Mouse (Mus musculus): ENCODE data around the gene Copb2.

Copb2 gene

DNA sequence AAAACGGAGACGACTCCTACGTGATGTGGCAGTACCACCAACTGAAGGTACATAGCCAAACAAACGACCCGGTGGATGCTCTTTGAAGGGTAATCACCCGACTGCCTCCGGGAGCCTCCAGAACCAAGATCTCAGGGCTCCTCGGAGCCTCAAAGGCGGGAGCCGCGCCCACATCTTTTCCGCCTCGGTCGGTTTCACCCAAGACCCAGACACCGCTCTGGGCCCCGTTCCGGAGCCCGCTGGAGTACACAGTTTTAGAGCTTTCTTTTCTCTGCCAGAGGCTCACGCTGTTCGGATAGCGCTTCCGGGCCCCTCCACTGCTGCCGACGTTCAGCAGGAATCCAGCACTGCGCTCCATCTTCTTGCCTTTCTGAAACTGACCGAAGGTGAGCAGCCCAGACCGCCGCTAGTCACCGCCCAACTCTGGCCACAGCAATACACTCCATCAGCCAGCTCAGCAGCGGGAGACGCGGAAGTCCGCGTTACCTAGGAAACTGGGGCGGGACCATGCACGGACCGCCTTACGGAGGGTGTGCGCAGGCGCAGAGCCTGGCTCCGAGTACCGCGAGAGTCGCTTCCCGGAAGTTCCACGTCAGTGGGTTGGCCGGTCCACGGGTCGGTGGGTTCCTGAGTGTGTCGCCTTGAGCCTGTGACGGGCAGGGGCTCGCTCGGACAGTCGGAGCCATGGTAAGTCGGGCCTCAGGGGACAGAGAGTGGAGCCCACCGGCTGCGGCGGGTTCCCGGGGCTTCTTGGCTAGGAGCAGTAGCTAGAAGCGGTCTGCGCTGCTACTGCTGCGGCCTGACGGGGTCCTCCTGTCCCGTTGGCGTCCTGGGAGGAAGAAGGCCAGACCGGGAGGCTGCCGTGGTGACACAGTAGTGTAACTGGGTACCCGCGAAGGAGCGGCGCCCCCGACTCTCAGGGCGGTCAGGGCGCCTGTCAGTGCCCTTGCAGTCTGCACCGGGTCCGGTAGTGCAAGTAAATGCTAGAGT, at the start of gene Copb2:
Copb2 (plus strand) TSS at position 585 of the 990 bp plus-strand sequence.
- DNase-seq (ENCODE audit: low read depth) = peak; percentile 98

- DNase-seq (ENCODE audit: low read depth) = no peak
These were observed 39.6 kb upstream of the Copb2 start for GRCm38 (mm10) chr9:98523872-98524271.

GRCm38 (mm10) chr9:98524786-98525542, 38.6 kb upstream of the Copb2 start:
- DNase-seq (ENCODE audit: low read depth) = no peak

GRCm38 (mm10) chr9:98525543-98525924, 38.0 kb upstream of the Copb2 start:
- no peak for DNase-seq (ENCODE audit: low read depth)

DNA sequence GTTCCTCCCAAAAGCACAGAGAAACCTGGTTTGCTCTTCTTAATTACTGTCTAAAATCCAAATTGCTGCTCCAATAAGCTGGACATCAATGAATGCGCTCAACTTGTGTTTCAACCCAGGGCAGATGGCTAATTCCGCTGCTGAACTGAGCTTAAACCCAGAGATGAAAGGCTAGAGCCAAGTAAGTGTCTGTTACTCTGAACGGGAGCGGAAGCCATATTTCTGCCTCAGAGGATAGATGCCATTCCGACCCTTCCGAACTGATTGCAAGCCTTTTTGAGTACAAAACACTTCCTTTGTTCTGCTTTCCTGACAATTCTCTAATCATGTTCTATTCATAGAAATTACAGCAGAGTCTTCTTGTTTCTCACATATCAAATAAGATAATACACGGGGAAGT, 36.3 kb upstream of the Copb2 start:
- no peak for DNase-seq (ENCODE audit: low read depth)

- no peak for DNase-seq (ENCODE audit: low read depth)
These were observed 33.7 kb upstream of the Copb2 start for GRCm38 (mm10) chr9:98529776-98530175.

GRCm38 (mm10) chr9:98530999-98531398, 32.5 kb upstream of the Copb2 start:
- no peak for DNase-seq (ENCODE audit: low read depth)

GRCm38 (mm10) chr9:98534675-98535280, 28.7 kb upstream of the Copb2 start:
- peak; percentile 57 for DNase-seq (ENCODE audit: low read depth)

DNA sequence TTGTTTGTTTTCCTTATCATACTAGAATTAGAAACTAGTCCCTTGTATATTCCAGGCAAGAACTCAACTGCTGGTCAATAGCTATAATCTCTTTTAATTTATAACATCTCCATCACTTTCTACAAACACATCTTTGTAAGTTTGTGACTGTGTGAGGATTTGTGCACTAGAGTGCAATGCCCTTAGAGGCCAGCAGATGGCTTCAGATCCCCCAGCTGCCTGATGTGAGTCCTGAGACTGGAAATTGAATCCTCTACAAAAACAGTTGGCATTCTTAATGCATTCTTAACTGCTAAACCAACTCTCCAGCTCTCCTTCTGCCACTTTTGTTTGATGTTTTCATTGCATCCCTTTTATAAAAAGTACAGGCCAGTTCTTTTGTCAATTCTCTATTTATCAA, 27.8 kb upstream of the Copb2 start:
- DNase-seq (ENCODE audit: low read depth) = peak; percentile 38

- DNase-seq (ENCODE audit: low read depth) = peak; percentile 20
These were observed 25.4 kb upstream of the Copb2 start for GRCm38 (mm10) chr9:98538017-98538712.

GRCm38 (mm10) chr9:98538713-98539360, 24.7 kb upstream of the Copb2 start:
- DNase-seq (ENCODE audit: low read depth) = peak; percentile 85

DNA sequence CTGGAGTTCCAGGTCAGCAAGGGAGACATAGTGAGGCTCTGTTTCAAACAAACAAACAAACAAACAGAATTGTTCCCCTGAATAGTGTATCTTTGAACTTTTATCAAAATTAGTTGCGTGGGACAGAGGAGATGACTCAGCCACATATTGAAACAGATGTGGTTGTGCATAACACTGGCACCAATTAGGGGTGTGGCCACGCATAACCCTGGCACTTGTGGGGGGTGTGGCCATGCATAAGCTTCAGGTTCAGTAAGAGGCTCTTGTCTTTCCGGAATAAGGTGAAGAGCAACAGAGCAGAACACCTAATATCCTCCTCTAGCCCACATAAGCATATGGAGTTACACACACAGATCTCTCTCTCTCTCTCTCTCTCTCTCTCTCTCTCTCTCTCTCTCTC, 19.5 kb upstream of the Copb2 start:
- no peak for DNase-seq (ENCODE audit: low read depth)

DNA sequence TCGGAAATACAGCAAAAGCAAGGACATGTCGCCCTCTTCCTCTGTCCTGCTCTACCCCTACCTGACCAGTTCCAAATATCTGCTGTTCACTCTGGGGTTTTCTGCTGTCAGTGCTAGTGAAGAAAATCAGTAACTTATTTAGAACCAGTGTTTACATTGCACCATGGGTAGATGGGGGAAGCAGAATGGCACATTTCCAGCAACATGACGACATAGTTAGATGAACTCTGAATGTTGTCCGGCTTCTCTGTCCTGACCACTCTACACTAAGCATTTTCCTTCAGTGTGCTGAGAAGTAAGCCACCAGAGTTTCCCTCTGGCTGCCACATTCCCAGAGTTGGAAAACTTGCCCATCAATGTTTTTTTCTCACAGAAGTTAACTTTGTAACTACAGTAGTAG, 20.3 kb downstream of the Copb2 start:
- DNase-seq (ENCODE audit: low read depth) = peak; percentile 38

DNA sequence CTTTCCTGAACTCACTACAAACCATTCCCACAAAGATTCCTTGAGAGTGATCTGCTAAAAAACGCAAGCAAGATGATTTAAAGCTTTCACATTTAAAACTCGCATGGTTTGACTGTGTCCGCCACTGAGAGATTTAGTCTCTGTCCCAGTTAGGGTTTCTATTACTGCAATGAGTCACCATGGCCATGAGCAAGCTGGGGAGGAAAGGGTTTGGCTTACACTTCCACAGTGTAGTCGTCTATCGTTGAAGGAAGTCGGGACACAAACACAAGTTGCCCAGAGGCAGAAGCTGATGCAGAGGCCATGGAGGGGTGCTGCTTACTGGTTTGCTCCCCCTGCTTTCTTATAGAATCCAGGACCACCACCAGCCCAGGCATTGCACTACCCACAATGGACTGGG, 36.6 kb downstream of the Copb2 start:
- peak; percentile 7 for DNase-seq (ENCODE audit: low read depth)

GRCm38 (mm10) chr9:98601156-98601836, 37.8 kb downstream of the Copb2 start, which contains the start of gene Mrps22:
Gene Mrps22 (minus strand): TSS chr9:98601660.
- DNase-seq (ENCODE audit: low read depth) = peak; percentile 86

GRCm38 (mm10) chr9:98601837-98602359, 38.4 kb downstream of the Copb2 start:
- no peak for DNase-seq (ENCODE audit: low read depth)

DNA sequence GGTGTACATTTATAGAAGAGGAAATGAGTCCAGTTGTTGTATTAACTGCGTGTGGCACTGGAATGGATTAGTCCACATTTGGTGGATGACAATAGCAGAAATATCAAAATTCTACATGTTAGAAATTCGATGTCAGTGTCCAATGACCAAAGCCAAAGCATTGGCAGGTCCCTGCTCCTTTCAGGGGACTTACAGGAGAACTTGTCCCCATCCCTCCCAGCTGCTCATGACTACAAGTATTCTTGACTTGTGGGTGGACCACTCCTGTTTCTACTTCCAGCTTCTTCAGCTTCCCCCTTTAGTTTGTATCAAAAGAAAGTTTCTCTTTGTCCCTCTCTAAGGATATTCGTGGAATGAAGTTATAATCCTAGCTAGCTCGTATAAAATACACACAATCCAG, 41.4 kb downstream of the Copb2 start:
- DNase-seq (ENCODE audit: low read depth) = no peak

GRCm38 (mm10) chr9:98628480-98628879, 65.0 kb downstream of the Copb2 start:
- peak; percentile 5 for DNase-seq (ENCODE audit: low read depth)

- no peak for DNase-seq (ENCODE audit: low read depth)
These were observed 70.0 kb downstream of the Copb2 start for GRCm38 (mm10) chr9:98633287-98634162.
